In the genomic region with DNA sequence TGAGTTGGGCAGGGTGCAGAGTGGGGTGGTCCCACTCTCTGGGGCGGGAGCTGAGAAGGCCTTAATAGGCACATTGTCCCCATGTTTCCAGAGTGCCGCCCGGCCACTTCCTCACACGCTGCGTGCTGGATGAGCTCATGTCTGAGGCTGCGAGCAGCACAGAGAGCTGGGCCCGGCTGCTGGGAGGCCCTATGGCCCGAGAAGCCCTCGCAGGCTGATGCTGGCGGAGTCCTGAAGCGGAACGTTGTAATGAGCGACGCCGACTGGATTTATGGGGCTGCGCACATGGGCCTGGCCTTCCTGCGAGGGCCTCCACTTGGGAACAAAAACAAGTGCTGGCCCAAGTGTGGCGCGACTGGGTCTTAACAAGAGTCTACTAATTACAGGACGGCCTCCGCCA, we compare ENCODE assay signal across 15 mouse cellular contexts.
A peak's percentile ranks its signal among the peaks of the same experiment; 100 is the strongest.
DNase-seq lines count a peak whose midpoint lies in the region; ATAC-seq lines count a peak whose summit lies in the region.
"Had no signal": no experiment of that assay in that cellular context is flagged by ENCODE, and none has a peak within 500 bp of the region (broad histone marks: within the 10 kb centered on the region; RNA-seq: fewer than 3 reads in every experiment).

No protein-coding gene starts in this region.

- H3K27ac ChIP-seq in kidney, embryonic 14.5 days (ENCODE audit: low read depth, low read length), result no peak overlapping the region
- H3K27ac ChIP-seq in limb, embryonic 10.5 days, result peak overlapping the region; percentile 70
- no peak overlapping the region for H3K27ac ChIP-seq in heart, embryonic 10.5 days
- H3K27ac ChIP-seq: forebrain, embryonic 13.5 days; heart, embryonic 13.5 days had no signal

- H3K9me3 ChIP-seq in kidney, embryonic 14.5 days (ENCODE audit: control insufficient read depth, low read length), result no peaks in the 10 kb centered on the region
- H3K9me3 ChIP-seq in limb, embryonic 10.5 days (replicated peaks), result no peaks in the 10 kb centered on the region
- no peaks in the 10 kb centered on the region for H3K9me3 ChIP-seq in heart, embryonic 10.5 days
- H3K9me3 ChIP-seq: forebrain, embryonic 13.5 days; G1E; heart, embryonic 13.5 days had no signal

- H3K27me3 ChIP-seq in kidney, embryonic 14.5 days (ENCODE audit: control insufficient read depth, insufficient read depth, low read length), result no peaks in the 10 kb centered on the region
- H3K27me3 ChIP-seq in limb, embryonic 10.5 days (ENCODE audit: low read depth, poor library complexity, severe bottlenecking), result 0 out of 2 replicates have a peak, but pooled peaks cover 12% of the 10 kb centered on the region
- peaks cover 10% of the 10 kb centered on the region; the same call in 1 of the 2 replicates for H3K27me3 ChIP-seq in heart, embryonic 10.5 days (ENCODE audit: insufficient read depth, poor library complexity, severe bottlenecking)
- H3K27me3 ChIP-seq: forebrain, embryonic 13.5 days; heart, embryonic 13.5 days had no signal

- WGBS in kidney, embryonic 14.5 days, result 12% methylated on average over 21 of the region's 21 CpGs
- WGBS in limb, embryonic 10.5 days, result 70% methylated on average over 21 of the region's 21 CpGs
- WGBS in heart, embryonic 10.5 days, result 81% methylated on average over 21 of the region's 21 CpGs

- no peak overlapping the region for H3K4me3 ChIP-seq in kidney, embryonic 14.5 days (ENCODE audit: low read length)
- H3K4me3 ChIP-seq in limb, embryonic 10.5 days, result no peak overlapping the region
- no peak overlapping the region for H3K4me3 ChIP-seq in heart, embryonic 10.5 days
- H3K4me3 ChIP-seq: forebrain, embryonic 13.5 days; heart, embryonic 13.5 days had no signal

- peaks cover 18% of the 10 kb centered on the region for H3K4me1 ChIP-seq in kidney, embryonic 14.5 days (ENCODE audit: control insufficient read depth, insufficient read depth, low read length)
- peaks cover 71% of the 10 kb centered on the region for H3K4me1 ChIP-seq in limb, embryonic 10.5 days
- peaks cover 24% of the 10 kb centered on the region; the same call in 1 of the 2 replicates for H3K4me1 ChIP-seq in heart, embryonic 10.5 days
- H3K4me1 ChIP-seq: heart, embryonic 13.5 days had no signal

- H3K9ac ChIP-seq in kidney, embryonic 14.5 days (ENCODE audit: low read depth, low read length), result no peak overlapping the region
- H3K9ac ChIP-seq: forebrain, embryonic 13.5 days; heart, embryonic 13.5 days had no signal

- no peak for DNase-seq in kidney, adult 9 months
- DNase-seq in retina, postnatal 1 day, result peak; percentile 41
- DNase-seq in retina, embryonic 14.5 days (ENCODE audit: low spot score), result no peak
- DNase-seq in limb, embryonic 10.5 days (ENCODE audit: low spot score), result no peak
- no peak for DNase-seq in heart, postnatal 4 days
- DNase-seq in left cerebral cortex, adult 11 months (ENCODE audit: low spot score), result no peak
- no peak for DNase-seq in heart, embryonic 10.5 days (ENCODE audit: low spot score)
- DNase-seq: adrenal gland, adult 2 months; heart, postnatal 36 days; lung, postnatal 14 days; thymus, adult 18-20 months had no signal

- peaks cover 6% of the 10 kb centered on the region; the same call in 1 of the 2 replicates for H3K36me3 ChIP-seq in kidney, embryonic 14.5 days (ENCODE audit: control insufficient read depth, insufficient read depth, low read length)
- H3K36me3 ChIP-seq in limb, embryonic 10.5 days, result peaks cover 7% of the 10 kb centered on the region
- H3K36me3 ChIP-seq in heart, embryonic 10.5 days, result peaks cover 7% of the 10 kb centered on the region

- peak; percentile 85 for ATAC-seq in kidney, embryonic 14.5 days (ENCODE audit: low FRiP score, low TSS enrichment)
- ATAC-seq: forebrain, embryonic 13.5 days had no signal

- H3K4me2 ChIP-seq in kidney, embryonic 14.5 days (replicated peaks; ENCODE audit: low read depth, low read length), result no peak overlapping the region
- H3K4me2 ChIP-seq: forebrain, embryonic 13.5 days; heart, embryonic 13.5 days had no signal
